Mouse (Mus musculus) adrenal gland, postnatal 25 days (tissue): ENCODE data around the gene Btbd35f1. TPM values are rescaled to one million over a fixed set of nuclear protein-coding genes. Genes with fewer than 3 reads are reported as not detected.
"Not testable (repeated sequence)": the region's sequence is repeated elsewhere in the genome, so short reads cannot be mapped to it uniquely, and the experiment has no call there.

Experiments used
- DNase-seq: peaks from one replicate; pipeline ENCODE4 v3.0.0; 2021; ENCODE audit warnings: mixed read lengths
- long read RNA-seq: library from polyadenylated mRNA; stranded (forward); transcript quantifications from one replicate; pipeline ENCODE4 v2.0.0, GENCODE M21; 2021
- total RNA-seq: library from RNA; stranded (reverse); gene quantifications from 2 replicates; pipeline ENCODE4 v1.2.3, GENCODE M21; 2021

Gene Btbd35f1
- not detected in 2 replicates for total RNA-seq
- long read RNA-seq, result 0 reads

- not testable (repeated sequence) for DNase-seq
Observed at GRCm38 (mm10) chrX:32559755-32560154, at the start of gene Btbd35f1. Gene Btbd35f1 (plus strand): TSS chrX:32560055.

GRCm38 (mm10) chrX:32590878-32591542 is 31.2 kb downstream of the Btbd35f1 start:
- not testable (repeated sequence) for DNase-seq

GRCm38 (mm10) chrX:32601008-32601407 is 41.2 kb downstream of the Btbd35f1 start:
- not testable (repeated sequence) for DNase-seq

DNA sequence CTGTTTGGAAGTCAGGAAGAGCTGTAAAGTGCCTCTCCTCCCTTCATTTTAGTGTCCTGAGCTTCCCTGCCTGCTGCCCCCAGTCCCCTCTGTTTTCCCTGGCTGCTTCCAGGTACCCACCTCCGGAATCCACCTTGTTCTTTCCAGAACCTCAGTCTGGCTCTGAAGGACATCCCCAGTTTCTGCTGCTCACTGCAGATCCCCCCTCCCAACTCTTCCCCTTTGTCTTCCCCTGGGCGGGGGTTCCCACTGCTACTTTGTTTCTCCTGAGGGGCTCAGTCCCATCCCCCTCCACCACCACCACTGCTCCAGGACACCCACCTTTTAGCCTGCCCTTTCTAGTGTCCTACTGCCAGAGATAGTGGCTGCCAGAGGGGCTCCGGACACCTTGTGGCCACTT is 41.6 kb downstream of the Btbd35f1 start:
- DNase-seq, result not testable (repeated sequence)

Other genes starting within 250 kb of the Btbd35f1 start
- not detected in 2 replicates for gene Gm5926, start 90.7 kb downstream of the Btbd35f1 start, total RNA-seq
- not detected in 2 replicates for gene Btbd35f21, start 166.1 kb downstream of the Btbd35f1 start, total RNA-seq